Mouse (Mus musculus) v-Abl transformed pro-B cells (cell line): ENCODE data around the gene Ptger3.

Experiments
- in situ Hi-C, 2 experiments: fragments of 400-800 bp; cut with MboI; formaldehyde crosslinking; loops; one replicate each; pipeline ENCODE4 v1.15.1; 2025; ENCODE audit not compliant: unreplicated experiment in 2 of 2

Gene Ptger3

DNA sequence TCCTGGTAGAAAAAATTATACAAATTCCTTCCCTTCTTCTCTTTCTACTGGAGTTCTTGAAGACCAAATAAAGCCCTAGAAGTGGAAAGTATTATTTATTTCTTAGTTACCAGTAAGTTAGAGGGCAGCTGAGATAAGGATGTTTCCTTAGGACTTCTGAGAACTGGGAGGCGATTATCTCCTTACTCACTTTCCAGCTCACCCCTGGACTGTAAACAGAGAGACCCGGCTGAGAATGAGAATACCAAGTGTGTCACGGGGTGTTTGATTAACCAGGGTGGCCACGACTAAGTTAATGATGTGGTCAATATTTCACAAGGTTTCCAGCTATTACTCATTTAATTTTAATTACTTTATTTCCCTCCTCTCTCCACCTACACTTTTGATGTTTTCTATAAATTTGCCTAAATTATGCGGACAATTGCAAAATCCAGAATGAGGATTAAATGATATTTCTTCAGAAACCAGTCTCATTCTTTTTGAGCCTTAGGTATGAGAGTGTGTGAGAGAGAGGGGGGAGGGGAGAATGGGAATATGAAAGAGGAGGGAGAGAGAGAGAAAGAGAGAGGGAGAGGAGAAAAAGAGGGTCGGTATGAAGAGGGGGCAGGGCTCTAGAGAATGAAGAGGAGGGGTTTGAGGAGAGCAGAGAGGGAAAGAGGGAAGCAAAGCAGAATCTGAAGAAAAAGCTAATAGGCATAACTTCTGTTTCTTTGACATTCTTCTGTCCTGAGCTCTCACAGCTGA lies 121.9 kb downstream of the Ptger3 start:
- in situ Hi-C loops, result no loop called here
